Mouse (Mus musculus) liver, postnatal 0 days (tissue): ENCODE data around the gene Ppp5c. TPM values are rescaled to one million over a fixed set of nuclear protein-coding genes. Genes with fewer than 3 reads are reported as not detected.

Source experiments
- ATAC-seq: fragments of 200-750 bp; cut with Nextera tagmentation; 2 replicates; pipeline ENCODE4 v1.8.0; 2017; ENCODE audit warnings: mild to moderate bottlenecking, moderate library complexity
- DNase-seq: peaks from one replicate; pipeline ENCODE4 v3.0.0-alpha.2; 2016
- H3K27ac ChIP-seq: fragments of 300-500 bp; sonication (generic); 2 replicates; pipeline ENCODE4 v1.5.1; 2014; ENCODE audit warnings: antibody characterized with exemption, moderate library complexity, mild to moderate bottlenecking, low read depth
- H3K27me3 ChIP-seq: fragments of 300-500 bp; sonication (generic); 2 replicates; pipeline ENCODE4 v1.6.1; 2014; ENCODE audit warnings: low read length, control low read depth, mixed read lengths; ENCODE audit not compliant: insufficient read depth
- H3K36me3 ChIP-seq: fragments of 300-500 bp; sonication (generic); replicated peaks from 2 replicates; pipeline ENCODE4 v1.6.1; 2014; ENCODE audit warnings: mild to moderate bottlenecking, control low read depth, low read length, moderate library complexity, mixed read lengths; ENCODE audit not compliant: insufficient read depth
- H3K4me1 ChIP-seq: fragments of 300-500 bp; sonication (generic); 2 replicates; pipeline ENCODE4 v1.6.1; 2014; ENCODE audit warnings: antibody characterized with exemption, mild to moderate bottlenecking, control low read depth; ENCODE audit not compliant: insufficient read depth
- H3K4me2 ChIP-seq: fragments of 300-500 bp; sonication (generic); 2 replicates; pipeline ENCODE4 v1.6.1; 2014; ENCODE audit warnings: low read depth, mild to moderate bottlenecking, low read length, moderate library complexity, mixed read lengths
- H3K4me3 ChIP-seq: fragments of 300-500 bp; sonication (generic); 2 replicates; pipeline ENCODE4 v1.5.1; 2014; ENCODE audit warnings: low read depth, low read length
- H3K9ac ChIP-seq: fragments of 300-500 bp; sonication (generic); replicated peaks from 2 replicates; pipeline ENCODE4 v1.6.1; 2014; ENCODE audit warnings: mild to moderate bottlenecking, moderate library complexity
- H3K9me3 ChIP-seq: fragments of 300-500 bp; sonication (generic); 2 replicates; pipeline ENCODE4 v1.6.1; 2016; ENCODE audit warnings: mild to moderate bottlenecking, control low read depth, low read length, mixed read lengths
- CTCF ChIP-seq: sonication (generic); IDR thresholded peaks from 2 replicates; pipeline ENCODE4 v1.5.1; 2016; ENCODE audit warnings: antibody characterized with exemption, low read depth
- EP300 ChIP-seq: IDR thresholded peaks from 2 replicates; pipeline ENCODE4 v1.6.1; 2016; ENCODE audit warnings: antibody characterized with exemption, low read depth, mild to moderate bottlenecking
- WGBS: fragments of 180-500 bp; shearing (Covaris S2); extraction: QIAGEN DNeasy Blood & Tissue Kit; methylation state at CpG from one replicate; pipeline ENCODE4 v1.1.7; 2014; ENCODE audit not compliant: insufficient replicate concordance; 5-methylcytosine and 5-hydroxymethylcytosine counted together
- polyA plus RNA-seq: library from polyadenylated mRNA; unstranded; fragments of >200 nt; fragmentation: Nextera tagmentation; extraction: Ambion mirVana; gene quantifications from 2 replicates; pipeline ENCODE4 v1.2.1, GENCODE M21; 2015

Gene Ppp5c
- polyA plus RNA-seq, 1 experiment from 2014 or later = 32.1 TPM

GRCm38 (mm10) chr7:17026710-17027587, 775 bp downstream of the Ppp5c start:
- 2% methylated on average over 24 of the region's 24 CpGs for WGBS
- peak; percentile 71 for ATAC-seq
- H3K4me1 ChIP-seq = peaks cover 51% of the 10 kb centered on the region
- H3K4me3 ChIP-seq = peak overlapping the region; percentile 92
- peak overlapping the region; percentile 88 for H3K27ac ChIP-seq
- no peak for TF ChIP-seq EP300
- peak; percentile 83 for TF ChIP-seq CTCF
- no peaks in the 10 kb centered on the region for H3K27me3 ChIP-seq
- peak; percentile 80 for DNase-seq
- H3K9ac ChIP-seq = peak overlapping the region; percentile 85
- H3K9me3 ChIP-seq = no peaks in the 10 kb centered on the region
- peaks cover 13% of the 10 kb centered on the region for H3K36me3 ChIP-seq
- H3K4me2 ChIP-seq = peak overlapping the region; percentile 84

- H3K9ac ChIP-seq = peak overlapping the region; percentile 85
These were observed 1.7 kb downstream of the Ppp5c start for GRCm38 (mm10) chr7:17025896-17026622.

GRCm38 (mm10) chr7:17025505-17025894, 2.2 kb downstream of the Ppp5c start:
- Histone ChIP-seq H3K36me3 (peaks cover 20% of the 10 kb centered on the region), H3K9ac (peak overlapping the region; percentile 21; the same call in 1 of the 2 replicates), H3K27me3 (no peaks in the 10 kb centered on the region), H3K4me2 (peak overlapping the region; percentile 84), H3K4me1 (peaks cover 53% of the 10 kb centered on the region), H3K9me3 (no peaks in the 10 kb centered on the region), H3K4me3 (no peak overlapping the region), H3K27ac (peak overlapping the region; percentile 76)
- no peak for DNase-seq
- 30% methylated on average over 4 of the region's 4 CpGs for WGBS
- no peak for TF ChIP-seq EP300
- TF ChIP-seq CTCF = no peak
- ATAC-seq = no peak

More at GRCm38 (mm10) chr7:17025896-17026622, 1.7 kb downstream of the Ppp5c start:
- DNase-seq = no peak
- peak overlapping the region; percentile 84 for H3K4me2 ChIP-seq
- H3K4me1 ChIP-seq = peaks cover 49% of the 10 kb centered on the region
- H3K9me3 ChIP-seq = no peaks in the 10 kb centered on the region
- TF ChIP-seq EP300 (no peak), CTCF (no peak)
- peaks cover 17% of the 10 kb centered on the region for H3K36me3 ChIP-seq
- peak overlapping the region; percentile 92 for H3K4me3 ChIP-seq
- H3K27me3 ChIP-seq = no peaks in the 10 kb centered on the region
- ATAC-seq = no peak
- 0 out of 2 replicates have a peak overlapping the region, but pooled peaks have one; percentile 8 for H3K27ac ChIP-seq
- 51% methylated on average over 9 of the region's 9 CpGs for WGBS

GRCm38 (mm10) chr7:17024814-17025504, 2.8 kb downstream of the Ppp5c start:
- Histone ChIP-seq H3K4me1 (peaks cover 53% of the 10 kb centered on the region), H3K4me3 (no peak overlapping the region), H3K36me3 (peaks cover 23% of the 10 kb centered on the region), H3K9me3 (no peaks in the 10 kb centered on the region), H3K9ac (peak overlapping the region; percentile 42), H3K27ac (peak overlapping the region; percentile 76), H3K27me3 (no peaks in the 10 kb centered on the region), H3K4me2 (peak overlapping the region; percentile 84)
- no peak for TF ChIP-seq EP300
- TF ChIP-seq CTCF = no peak
- ATAC-seq (no peak), DNase-seq (no peak)
- 45% methylated on average over 9 of the region's 10 CpGs for WGBS

GRCm38 (mm10) chr7:17024141-17024540, 3.6 kb downstream of the Ppp5c start:
- peak overlapping the region; percentile 42 for H3K9ac ChIP-seq
- no peak for TF ChIP-seq CTCF
- TF ChIP-seq EP300 = no peak
- H3K4me3 ChIP-seq = no peak overlapping the region
- 58% methylated on average over 6 of the region's 6 CpGs for WGBS
- no peak for DNase-seq
- H3K36me3 ChIP-seq = peaks cover 32% of the 10 kb centered on the region
- H3K27me3 ChIP-seq = no peaks in the 10 kb centered on the region
- H3K4me2 ChIP-seq = peak overlapping the region; percentile 84
- no peak for ATAC-seq
- H3K4me1 ChIP-seq = peaks cover 53% of the 10 kb centered on the region
- H3K9me3 ChIP-seq = no peaks in the 10 kb centered on the region
- peak overlapping the region; percentile 76 for H3K27ac ChIP-seq
